Mouse (Mus musculus) left cerebral cortex, postnatal 36 days (tissue): ENCODE measurements around the gene Gm8237. TPM values are rescaled to one million over a fixed set of nuclear protein-coding genes. Genes with fewer than 3 reads are reported as not detected.
A peak's percentile ranks its signal among the peaks of the same experiment; 100 is the strongest.
"Not testable (repeated sequence)": the region's sequence is repeated elsewhere in the genome, so short reads cannot be mapped to it uniquely, and the experiment has no call there.

Experiments
- DNase-seq, 2 experiments: peaks; one replicate each; pipeline ENCODE4 v3.0.0; 2021 to 2022; ENCODE audit warnings: low spot score in 2 of 2, mixed read lengths in 1 of 2
- intact Hi-C: fragments of 180-260 bp; cut with DNase I; formaldehyde crosslinking; loops from one replicate; pipeline ENCODE4 v1.15.1; 2025
- total RNA-seq, 2 experiments: library from RNA; stranded (reverse); gene quantifications; 2 replicates each; pipeline ENCODE4 v1.2.3; 2021

The Gm8237 gene
- under 1 TPM; 0.42 to 1.00 TPM for total RNA-seq

DNA sequence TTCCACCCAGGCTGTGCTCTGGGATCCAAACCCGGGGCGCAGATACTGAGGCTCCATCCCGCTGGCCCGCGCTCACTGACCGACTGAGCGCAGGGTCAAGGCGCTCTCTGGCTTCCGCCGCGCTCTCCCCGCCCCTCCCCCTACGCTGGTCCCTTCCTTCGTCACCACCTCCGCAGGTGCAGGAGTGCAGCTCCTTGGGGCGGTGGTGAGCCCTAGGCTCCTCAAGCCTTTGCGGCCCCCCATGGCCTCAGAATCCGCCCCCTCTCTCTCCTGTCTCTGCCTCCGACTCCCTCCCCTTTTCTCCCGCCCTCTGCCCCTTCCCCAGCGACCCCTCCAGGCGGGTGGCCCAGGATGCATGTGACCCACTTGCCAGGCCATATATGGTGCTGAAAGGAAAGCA is at the start of gene Gm8237:
Gm8237 (minus strand) TSS at position 142 of the 400 bp plus-strand sequence.
- intact Hi-C loops, DNase-seq: not testable (repeated sequence)

DNA sequence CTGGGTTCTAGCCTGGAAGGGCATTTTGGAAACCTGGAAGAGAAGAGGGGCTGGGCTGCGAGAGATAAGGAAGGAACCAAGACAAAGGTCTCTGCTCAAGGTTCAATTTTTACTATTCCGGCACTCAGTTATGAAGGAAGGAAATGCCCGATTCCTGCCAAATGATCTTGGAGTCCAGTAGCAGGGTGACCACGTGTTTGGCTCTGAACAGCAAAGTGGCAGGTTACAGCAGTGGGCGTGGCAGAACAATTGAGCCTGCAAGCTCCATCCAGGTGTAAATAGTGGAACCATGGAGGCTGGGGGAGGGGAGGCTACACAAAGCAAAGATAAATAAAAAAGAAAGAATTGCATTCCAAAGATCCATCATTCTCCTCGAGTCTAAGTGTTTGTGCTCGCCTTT is 43.1 kb upstream of the Gm8237 start:
- intact Hi-C loops, result not testable (repeated sequence)

GRCm38 (mm10) chr14:5918330-5918942 is 38.3 kb upstream of the Gm8237 start:
- DNase-seq, intact Hi-C loops: not testable (repeated sequence)

More for the DNA sequence above, 43.1 kb upstream of the Gm8237 start:
- not testable (repeated sequence) for DNase-seq

DNA sequence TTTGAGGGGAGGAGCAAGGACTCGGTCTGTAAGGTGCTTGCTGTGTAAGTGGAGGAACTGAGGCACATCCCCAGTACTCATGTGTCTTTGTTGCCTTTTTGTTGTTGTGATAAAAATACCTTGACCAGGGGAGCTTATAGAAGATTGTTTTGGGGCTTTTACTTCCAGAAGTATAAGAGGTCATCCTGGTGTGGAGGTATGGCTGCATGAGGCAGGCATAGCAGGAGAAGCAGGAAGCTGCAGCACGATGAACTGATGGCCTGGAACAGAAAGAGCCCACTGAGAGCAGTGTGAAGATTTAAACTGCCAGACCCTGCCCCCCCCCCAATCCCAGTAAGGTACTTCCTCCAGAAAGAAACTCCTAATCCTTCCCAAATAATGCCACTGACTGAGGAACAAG is 33.5 kb upstream of the Gm8237 start:
- DNase-seq, intact Hi-C loops: not testable (repeated sequence)

DNA sequence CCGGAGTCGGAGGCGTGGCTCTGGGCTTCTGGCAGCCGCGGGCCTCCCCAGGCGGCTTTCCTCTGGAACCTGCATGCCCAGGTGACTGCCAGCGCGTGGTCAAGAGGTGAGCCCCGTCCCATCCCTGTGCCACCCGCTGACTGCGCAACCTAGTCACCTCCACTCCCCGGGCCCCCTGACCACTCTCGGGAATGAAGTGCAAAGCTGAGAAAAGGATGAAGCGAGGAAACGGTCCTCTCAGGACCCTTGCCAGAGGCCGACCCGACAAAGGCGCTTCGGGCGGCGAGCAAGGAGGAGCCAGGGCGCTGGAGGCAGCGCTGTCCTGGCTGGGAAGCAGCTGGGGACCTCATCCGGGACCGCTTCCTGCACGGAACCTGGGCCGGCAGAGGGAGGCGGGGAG is 391 bp downstream of the Gm8237 start:
- intact Hi-C loops, DNase-seq: not testable (repeated sequence)

GRCm38 (mm10) chr14:5879136-5879535 is 1.0 kb downstream of the Gm8237 start:
- DNase-seq, result peak; percentile 11 to 36
- intact Hi-C loops, result not testable (repeated sequence)

DNA sequence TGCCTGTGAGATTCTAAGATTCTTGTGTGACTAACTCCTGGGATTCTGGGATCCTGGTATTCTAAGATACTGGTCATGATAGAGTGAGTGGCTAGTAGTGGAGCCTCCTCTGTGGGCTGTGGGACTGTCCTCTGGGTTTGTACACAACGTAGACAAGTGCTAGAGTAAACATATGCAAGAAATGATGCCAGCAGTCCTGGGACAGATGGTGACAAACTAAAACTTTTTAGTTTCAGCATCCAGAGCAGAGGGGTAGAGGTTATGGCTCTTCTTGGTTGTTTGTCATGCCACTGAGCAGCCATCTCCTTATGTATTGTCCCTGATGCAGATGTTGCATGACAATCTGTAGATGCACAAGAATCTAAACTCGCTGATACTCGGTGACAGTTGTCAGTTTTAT is 24.3 kb downstream of the Gm8237 start:
- DNase-seq, result not testable (repeated sequence)

GRCm38 (mm10) chr14:5830229-5830628 is 50.0 kb downstream of the Gm8237 start, which contains the start of gene Gm3424:
TSS of gene Gm3424 (minus strand) at chr14:5830329.
- intact Hi-C loops, DNase-seq: not testable (repeated sequence)

More for the DNA sequence above, 24.3 kb downstream of the Gm8237 start:
- intact Hi-C loops, result not testable (repeated sequence)

DNA sequence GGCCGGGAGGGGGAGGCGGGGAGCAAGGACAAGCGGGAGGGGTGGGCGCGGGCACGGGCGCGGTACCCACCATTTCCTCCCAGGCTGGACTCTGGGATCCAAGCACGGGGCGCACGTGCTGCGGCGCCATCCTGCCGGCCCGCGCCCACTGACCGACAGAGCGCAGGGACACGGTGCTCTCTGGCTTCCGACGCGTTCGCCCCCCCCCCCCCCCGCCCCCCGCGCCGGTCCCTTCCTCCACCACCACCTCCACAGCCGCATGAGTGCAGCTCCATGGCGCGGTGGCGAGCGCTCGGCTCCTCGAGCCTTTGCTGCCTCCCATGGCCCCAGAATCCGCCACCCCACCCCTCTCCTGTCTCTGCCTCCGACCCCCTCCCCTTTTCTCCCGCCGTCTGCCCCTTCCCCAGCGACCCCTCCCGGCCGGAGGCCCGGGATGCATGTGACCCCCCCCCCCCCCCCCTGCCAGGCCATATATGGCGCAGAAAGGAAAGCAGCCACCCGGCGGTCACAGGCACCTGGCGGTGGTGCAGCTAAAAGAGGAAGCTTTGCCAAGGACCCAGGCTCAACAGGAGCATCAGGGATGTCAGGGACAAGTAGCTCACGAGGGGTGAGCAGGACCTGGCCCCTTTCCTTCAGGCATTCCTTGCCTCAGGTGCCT is 67.4 kb downstream of the Gm8237 start:
- DNase-seq, intact Hi-C loops: not testable (repeated sequence)

Other genes starting within 250 kb of the Gm8237 start
- gene Gm8265, start 247.4 kb downstream of the Gm8237 start, total RNA-seq, result not detected
- gene Gm9603, start 192.9 kb downstream of the Gm8237 start, total RNA-seq, result not detected
- under 1 TPM; 0.59 to 0.66 TPM for gene Gm3373, start 138.8 kb downstream of the Gm8237 start, total RNA-seq
- 1 to 10 TPM; 2.9 to 3.0 TPM for gene Gm3383, start 72.4 kb downstream of the Gm8237 start, total RNA-seq
- not detected for gene Gm3424, start 50.1 kb downstream of the Gm8237 start, total RNA-seq
- gene Gm3248, start 81.4 kb upstream of the Gm8237 start, total RNA-seq, result under 1 TPM; 0.74 to 0.84 TPM
- not detected for gene Gm3453, start 98.8 kb upstream of the Gm8237 start, total RNA-seq
- gene Gm6337, start 177.9 kb upstream of the Gm8237 start, total RNA-seq, result not detected
- under 1 TPM in 1 of 2 experiments, not detected in 1; 0.41 TPM for gene Gm8206, start 213.6 kb upstream of the Gm8237 start, total RNA-seq
- 1 to 10 TPM in 1 of 2 experiments, under 1 TPM in 1; 0.86 to 1.4 TPM for gene Gm3468, start 228.3 kb upstream of the Gm8237 start, total RNA-seq
- not detected for gene Gm3476, start 245.4 kb upstream of the Gm8237 start, total RNA-seq